Mouse (Mus musculus) erythroid progenitor cell, adult 5-6 weeks (primary cell): ENCODE results near the gene Tmtc4. TPM values are rescaled to one million over a fixed set of nuclear protein-coding genes. Genes with fewer than 3 reads are reported as not detected.

Experiments
- ATAC-seq: replicated peaks from 2 replicates; pipeline ENCODE4 v1.8.0; 2016; ENCODE audit warnings: moderate number of reproducible peaks, mild to moderate bottlenecking, moderate TSS enrichment, inconsistent platforms; ENCODE audit not compliant: poor library complexity, low FRiP score, severe bottlenecking
- total RNA-seq, 2 experiments: library from RNA; stranded (forward) in 1 of 2; stranded (reverse) in 1 of 2; fragments of 150-400 nt in 1 of 2; fragments of 186-747, 209-891 nt in 1 of 2; gene quantifications; 2 replicates each; pipeline versions ENCODE4 v1.2.3 to v1.2.4; 2015 to 2017; ENCODE audit warnings: low replicate concordance in 2 of 2

The Tmtc4 gene
- total RNA-seq, 2 experiments from 2014 or later, result 15.9 TPM; not detected in 1

DNA sequence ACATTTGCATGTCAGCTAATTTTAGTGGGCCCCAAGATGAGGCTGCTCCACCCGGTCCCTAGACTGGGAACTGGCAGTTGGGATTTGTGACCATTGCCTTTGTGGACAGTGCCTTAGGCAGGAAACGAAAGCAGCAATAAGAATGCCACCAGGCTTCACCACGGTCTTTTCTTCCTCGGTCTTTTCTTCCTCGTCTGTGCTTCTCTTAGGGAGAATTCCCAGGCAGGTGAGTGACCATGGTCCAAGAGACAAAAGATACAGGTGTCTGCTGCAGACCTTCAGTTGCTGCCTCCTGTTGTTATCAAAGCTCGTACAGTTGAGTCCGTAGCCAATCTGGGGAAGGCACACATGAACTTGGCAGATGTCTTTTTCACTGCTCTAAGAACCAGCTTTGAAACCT lies 103.5 kb downstream of the Tmtc4 start:
- ATAC-seq, result no peak

DNA sequence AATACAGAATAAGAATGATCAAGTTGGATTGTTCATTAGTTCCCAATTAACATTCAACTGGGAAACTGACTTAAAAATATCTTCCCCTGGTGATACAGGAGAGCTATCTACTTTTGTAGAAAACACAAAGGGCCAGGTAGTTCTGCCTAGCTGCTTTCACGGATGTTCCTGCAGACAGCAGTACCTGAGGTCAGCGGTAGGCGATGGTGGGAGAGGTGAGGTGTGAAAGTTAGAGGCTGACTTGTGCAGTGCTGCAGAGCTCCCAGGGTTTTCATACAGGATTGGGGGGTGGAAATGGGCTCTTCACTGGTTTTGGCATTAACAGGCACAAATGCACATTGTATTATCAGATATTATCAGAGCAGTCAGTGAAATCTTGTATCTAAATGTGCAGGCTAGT lies 106.0 kb downstream of the Tmtc4 start:
- ATAC-seq, result no peak

GRCm38 (mm10) chr14:122876723-122877122 lies 107.1 kb downstream of the Tmtc4 start:
- ATAC-seq, result no peak

DNA sequence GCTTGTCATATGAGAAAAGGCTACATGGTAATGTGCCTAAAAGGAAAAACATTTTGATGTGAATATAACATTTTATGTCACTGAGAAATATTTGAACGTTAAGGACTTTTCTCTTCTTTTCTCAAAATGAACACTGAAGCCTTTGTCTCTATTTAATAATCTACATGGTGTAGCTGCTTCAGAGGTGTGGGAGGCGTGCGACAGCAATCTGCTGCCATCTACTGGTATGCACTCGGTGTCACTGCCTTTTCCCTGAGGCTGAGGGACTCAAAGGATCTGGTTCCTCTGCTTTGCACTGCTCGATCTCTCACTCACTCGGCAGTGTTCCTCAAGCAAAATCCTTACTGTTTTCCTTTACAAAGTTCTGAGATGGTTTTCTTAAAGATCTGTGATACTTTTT lies 107.7 kb downstream of the Tmtc4 start:
- ATAC-seq, result no peak

DNA sequence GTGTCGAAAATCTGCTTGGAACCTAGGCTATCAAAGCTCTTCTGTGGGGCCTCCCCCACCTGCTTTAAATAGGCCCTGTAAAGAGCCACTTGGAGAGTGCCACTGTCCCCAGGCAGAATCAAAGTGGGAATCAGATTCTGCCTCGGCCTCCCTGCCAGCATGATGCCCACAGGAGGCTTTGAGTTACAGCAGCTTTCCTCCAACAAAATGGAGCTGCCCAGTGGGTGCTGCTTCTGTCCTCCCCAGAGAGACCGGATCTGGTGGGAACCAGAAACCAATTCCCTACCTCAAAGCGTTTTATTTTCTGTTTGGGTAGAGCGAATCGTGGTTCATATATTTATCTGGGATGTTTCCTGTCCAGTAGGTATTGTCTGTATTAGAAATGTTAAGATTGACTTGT lies 108.2 kb downstream of the Tmtc4 start:
- ATAC-seq, result no peak

- no peak for ATAC-seq
These were observed 108.8 kb downstream of the Tmtc4 start for GRCm38 (mm10) chr14:122875056-122875455.

- no peak for ATAC-seq
These were observed 111.2 kb downstream of the Tmtc4 start for GRCm38 (mm10) chr14:122872612-122873011.

DNA sequence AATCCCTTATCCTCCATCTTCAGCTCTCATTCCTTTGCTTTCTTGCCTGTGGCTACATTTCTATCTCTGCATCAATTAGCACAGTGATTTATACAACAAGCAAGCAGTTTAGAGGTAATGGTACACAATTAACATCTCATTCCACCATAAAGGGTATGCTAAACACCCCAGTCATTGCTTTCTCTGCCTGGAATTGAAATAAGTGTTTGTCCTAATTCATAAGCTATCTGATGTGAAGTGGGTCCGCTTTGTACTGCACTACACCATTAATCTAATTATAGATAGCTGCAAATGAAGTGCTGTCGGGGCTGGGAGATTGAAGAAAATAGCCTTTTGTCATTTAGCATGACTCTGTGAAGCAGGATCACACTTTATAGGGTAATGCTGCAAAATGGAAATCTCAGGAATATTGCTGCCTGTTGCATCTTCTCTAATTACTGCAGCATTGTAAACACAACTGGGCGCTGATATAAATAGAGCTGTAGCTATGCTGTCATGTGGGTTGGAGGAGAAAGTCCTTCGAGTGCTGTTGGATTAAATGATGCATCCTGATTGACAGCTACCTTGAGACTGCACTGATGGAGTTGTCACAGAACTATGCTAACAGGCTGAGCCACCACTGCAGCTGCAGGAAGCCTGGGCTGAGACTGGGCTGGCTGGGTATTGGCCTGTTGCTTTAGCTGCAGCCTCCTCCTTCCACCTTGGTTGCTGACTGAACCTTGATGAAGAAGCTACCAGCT lies 111.8 kb downstream of the Tmtc4 start:
- no peak for ATAC-seq

DNA sequence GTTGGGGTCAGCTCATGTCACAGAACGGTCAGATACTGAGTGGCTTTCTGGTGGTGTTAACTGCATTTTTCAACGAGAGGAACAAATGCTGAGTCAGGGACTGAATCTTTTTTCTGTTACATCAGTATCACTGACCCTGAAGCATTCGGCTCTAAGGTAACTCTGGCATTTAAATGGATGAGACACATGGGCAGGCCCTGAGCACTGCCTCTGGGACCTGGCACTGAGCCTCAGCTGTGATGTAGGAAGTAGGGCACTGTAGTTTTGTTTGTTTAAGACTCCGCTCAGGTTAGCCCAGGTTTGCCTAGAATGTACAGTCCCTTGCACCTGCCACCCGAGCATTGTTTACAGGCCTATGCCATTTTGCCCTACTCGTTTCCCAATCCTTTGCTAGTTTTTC lies 114.0 kb downstream of the Tmtc4 start:
- no peak for ATAC-seq

Other genes with a start within 250 kb of the Tmtc4 start
- 6.3 TPM in 1 of 2 replicates, not detected in the other for gene Ggact, start 70.3 kb downstream of the Tmtc4 start, total RNA-seq (2015; ENCODE audit: low replicate concordance)
- gene Ggact, start 70.3 kb downstream of the Tmtc4 start, total RNA-seq (2017; ENCODE audit: low replicate concordance), result 5.5 TPM in 1 of 2 replicates, not detected in the other